Mouse (Mus musculus): Measurements from ENCODE around the gene Ankrd10. TPM values are rescaled to one million over a fixed set of nuclear protein-coding genes. Genes with fewer than 3 reads are reported as not detected.

Gene Ankrd10
- total RNA-seq, 2 experiments from 2014 or later = 66.0 to 100 TPM

DNA sequence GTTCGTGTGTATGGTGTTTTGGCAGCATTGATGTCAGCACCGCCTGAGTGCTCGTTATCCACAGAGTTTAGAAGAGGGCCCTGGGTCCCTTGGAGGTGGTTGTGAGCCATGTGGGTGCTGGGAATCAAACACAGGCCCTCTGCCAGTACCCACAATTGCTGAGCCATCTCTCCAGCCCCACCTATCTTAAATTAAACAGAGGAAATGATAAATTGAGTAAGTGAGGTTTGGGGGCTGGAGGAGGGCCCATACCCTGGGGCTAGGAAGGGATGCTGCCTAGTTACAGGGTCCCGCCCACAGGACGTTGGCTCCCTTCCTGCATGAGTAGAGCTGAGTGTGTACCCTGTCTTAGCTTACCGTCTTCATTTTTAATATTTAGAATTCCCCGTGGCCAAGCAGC is 70.8 kb downstream of the Ankrd10 start:
- peak; percentile 23; the same call in 1 of the 2 replicates for ATAC-seq (replicated peaks; ENCODE audit: poor library complexity, severe bottlenecking)

DNA sequence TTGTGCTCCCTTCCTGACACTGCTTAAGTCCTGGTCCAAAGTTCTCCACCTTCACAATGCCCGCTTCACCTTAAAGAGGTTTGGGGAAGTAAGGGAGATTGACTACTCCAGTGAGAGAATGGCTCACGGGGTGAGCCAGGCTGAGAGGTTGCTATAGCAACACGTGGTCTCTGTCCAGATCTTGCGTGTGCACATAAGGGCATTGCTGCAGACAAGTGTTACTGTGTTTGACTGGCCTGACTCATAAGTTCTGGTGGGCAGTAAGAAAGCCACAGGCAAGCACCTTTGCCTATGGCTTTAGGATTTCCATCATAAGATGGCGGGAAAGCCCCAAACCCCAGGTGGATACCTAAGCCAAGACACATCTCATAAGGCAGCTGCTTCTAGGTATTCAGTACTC is 71.3 kb downstream of the Ankrd10 start:
- peak; percentile 91 for ATAC-seq (replicated peaks; ENCODE audit: poor library complexity, severe bottlenecking)

Other genes with a start within 250 kb of the Ankrd10 start
- 3.5 and 4.6 TPM in 2 replicates for gene Rab20, start 157.0 kb downstream of the Ankrd10 start, total RNA-seq (2014; fragmentation: Nextera tagmentation)
- 0.69 and 4.8 TPM in 2 replicates for gene Rab20, start 157.0 kb downstream of the Ankrd10 start, total RNA-seq (2017)
- gene Naxd, start 138.3 kb downstream of the Ankrd10 start, total RNA-seq (2014; fragmentation: Nextera tagmentation) = 69.3 and 72.1 TPM in 2 replicates
- gene Naxd, start 138.3 kb downstream of the Ankrd10 start, total RNA-seq (2017) = 58.3 and 70.2 TPM in 2 replicates
- gene Cars2, start 85.0 kb downstream of the Ankrd10 start, total RNA-seq (2014; fragmentation: Nextera tagmentation) = 51.9 and 58.5 TPM in 2 replicates
- gene Cars2, start 85.0 kb downstream of the Ankrd10 start, total RNA-seq (2017) = 38.4 and 39.0 TPM in 2 replicates
- gene Ing1, start 80.2 kb downstream of the Ankrd10 start, total RNA-seq (2014; fragmentation: Nextera tagmentation) = 33.8 and 43.3 TPM in 2 replicates
- 40.8 and 49.2 TPM in 2 replicates for gene Ing1, start 80.2 kb downstream of the Ankrd10 start, total RNA-seq (2017)
- not detected in 2 replicates for gene 1700016D06Rik, start 65.3 kb upstream of the Ankrd10 start, total RNA-seq (2014; fragmentation: Nextera tagmentation)
- not detected in 2 replicates for gene 1700016D06Rik, start 65.3 kb upstream of the Ankrd10 start, total RNA-seq (2017)
- 33.9 and 40.2 TPM in 2 replicates for gene Arhgef7, start 92.0 kb upstream of the Ankrd10 start, total RNA-seq (2014; fragmentation: Nextera tagmentation)
- 14.4 and 19.8 TPM in 2 replicates for gene Arhgef7, start 92.0 kb upstream of the Ankrd10 start, total RNA-seq (2017)
- not detected in 2 replicates for gene Tex29, start 204.7 kb upstream of the Ankrd10 start, total RNA-seq (2014; fragmentation: Nextera tagmentation)
- gene Tex29, start 204.7 kb upstream of the Ankrd10 start, total RNA-seq (2017) = not detected in 2 replicates

Measured in granulocyte monocyte progenitor cell, adult 5-6 weeks (primary cell).